Mouse (Mus musculus) lung, postnatal 0 days (tissue): ENCODE measurements around the gene Map2k7. TPM values are rescaled to one million over a fixed set of nuclear protein-coding genes. Genes with fewer than 3 reads are reported as not detected.
A peak's percentile ranks its signal among the peaks of the same experiment; 100 is the strongest.

Source experiments
- ATAC-seq: fragments of 200-750 bp; cut with Nextera tagmentation; 2 replicates; pipeline ENCODE4 v1.8.0; 2017; ENCODE audit warnings: moderate library complexity
- DNase-seq: peaks from one replicate; pipeline ENCODE4 v3.0.0-alpha.2; 2016; ENCODE audit warnings: low spot score
- H3K27ac ChIP-seq: fragments of 300-500 bp; sonication (generic); 2 replicates; pipeline ENCODE4 v1.5.1; 2014; ENCODE audit warnings: antibody characterized with exemption, mild to moderate bottlenecking, low read length, mixed read lengths
- H3K27me3 ChIP-seq: fragments of 300-500 bp; sonication (generic); replicated peaks from 2 replicates; pipeline ENCODE4 v1.6.1; 2014; ENCODE audit warnings: low read length, mixed read lengths; ENCODE audit not compliant: insufficient read depth
- H3K36me3 ChIP-seq: fragments of 300-500 bp; sonication (generic); 2 replicates; pipeline ENCODE4 v1.6.1; 2014; ENCODE audit warnings: low read length, mixed read lengths; ENCODE audit not compliant: insufficient read depth
- H3K4me1 ChIP-seq: fragments of 300-500 bp; sonication (generic); 2 replicates; pipeline ENCODE4 v1.6.1; 2014; ENCODE audit warnings: antibody characterized with exemption, low read depth, low read length, mixed read lengths; ENCODE audit not compliant: insufficient read depth
- H3K4me2 ChIP-seq: fragments of 300-500 bp; sonication (generic); replicated peaks from 2 replicates; pipeline ENCODE4 v1.6.1; 2014; ENCODE audit warnings: low read depth, mild to moderate bottlenecking, low read length, moderate library complexity, mixed read lengths
- H3K4me3 ChIP-seq: fragments of 300-500 bp; sonication (generic); 2 replicates; pipeline ENCODE4 v1.5.1; 2014; ENCODE audit warnings: low read depth, low read length
- H3K9ac ChIP-seq: fragments of 300-500 bp; sonication (generic); replicated peaks from 2 replicates; pipeline ENCODE4 v1.6.1; 2014; ENCODE audit warnings: low read depth, mild to moderate bottlenecking
- H3K9me3 ChIP-seq: fragments of 300-500 bp; sonication (generic); 2 replicates; pipeline ENCODE4 v1.6.1; 2016; ENCODE audit warnings: low read length, mixed read lengths
- CTCF ChIP-seq: IDR thresholded peaks from 2 replicates; pipeline ENCODE4 v1.5.1; 2016; ENCODE audit warnings: antibody characterized with exemption, mild to moderate bottlenecking
- EP300 ChIP-seq: IDR thresholded peaks from 2 replicates; pipeline ENCODE4 v1.6.1; 2016; ENCODE audit warnings: antibody characterized with exemption, mild to moderate bottlenecking, control low read depth
- WGBS: fragments of 180-500 bp; shearing (Covaris S2); extraction: QIAGEN DNeasy Blood & Tissue Kit; methylation state at CpG from one replicate; pipeline ENCODE4 v1.1.7; 2014; 5-methylcytosine and 5-hydroxymethylcytosine counted together
- polyA plus RNA-seq: library from polyadenylated mRNA; unstranded; fragments of >200 nt; fragmentation: Nextera tagmentation; extraction: Ambion mirVana; gene quantifications from 2 replicates; pipeline ENCODE4 v1.2.1, GENCODE M21; 2015

Gene Map2k7
- polyA plus RNA-seq, 1 experiment from 2014 or later, result 22.9 TPM

DNA sequence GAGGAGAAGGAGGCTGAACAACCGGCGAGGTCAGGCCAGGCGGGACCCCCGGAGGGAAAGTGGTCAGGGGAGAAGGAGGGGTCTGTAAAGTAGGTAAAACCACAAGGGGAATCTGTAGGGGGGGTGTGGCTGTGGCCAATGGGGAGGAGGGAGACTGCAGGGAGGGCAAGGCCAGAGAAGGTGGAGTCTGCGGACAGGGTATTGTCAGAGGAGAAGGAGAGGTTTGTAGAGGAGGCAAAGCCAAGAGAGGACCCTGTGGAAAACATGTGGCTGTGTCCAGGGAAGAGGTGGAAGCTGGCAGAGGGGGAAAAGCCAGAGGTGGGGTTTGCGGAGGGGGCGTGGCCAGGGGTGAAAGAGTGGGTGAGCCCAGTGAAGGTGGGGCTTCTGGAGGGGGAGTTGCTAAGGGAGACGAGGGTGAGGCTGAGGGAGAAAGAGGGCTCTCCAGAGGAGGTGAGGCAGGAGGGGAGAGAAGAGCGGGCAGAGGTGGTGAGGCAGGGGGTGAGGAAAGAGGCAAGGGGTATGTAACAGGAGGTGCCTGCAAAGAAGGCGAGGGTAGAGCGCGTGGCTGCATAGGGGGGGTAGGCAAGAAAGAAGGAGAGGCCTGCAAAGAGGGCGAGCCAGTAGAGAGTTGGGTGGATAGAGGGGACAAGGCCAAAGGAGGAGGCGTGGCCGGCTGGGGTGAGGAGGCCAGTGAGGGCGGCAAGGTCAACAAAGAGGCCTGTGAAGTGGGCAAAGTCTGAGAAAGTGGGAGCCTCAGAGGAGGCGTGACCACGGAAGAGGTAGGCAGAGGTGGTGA is 25.1 kb upstream of the Map2k7 start:
- DNase-seq, result peak; percentile 89
- Histone ChIP-seq H3K27ac (peak overlapping the region; percentile 54), H3K36me3 (no peaks in the 10 kb centered on the region), H3K4me2 (peak overlapping the region; percentile 83), H3K4me1 (peaks cover 12% of the 10 kb centered on the region; the same call in 1 of the 2 replicates), H3K9me3 (no peaks in the 10 kb centered on the region), H3K27me3 (0 out of 2 replicates have a peak, but pooled peaks cover 4% of the 10 kb centered on the region), H3K9ac (peak overlapping the region; percentile 23; the same call in 1 of the 2 replicates), H3K4me3 (peak overlapping the region; percentile 38)
- TF ChIP-seq CTCF (no peak), EP300 (no peak)
- peak; percentile 74 for ATAC-seq
- WGBS, result 2% methylated on average over 17 of the region's 18 CpGs

DNA sequence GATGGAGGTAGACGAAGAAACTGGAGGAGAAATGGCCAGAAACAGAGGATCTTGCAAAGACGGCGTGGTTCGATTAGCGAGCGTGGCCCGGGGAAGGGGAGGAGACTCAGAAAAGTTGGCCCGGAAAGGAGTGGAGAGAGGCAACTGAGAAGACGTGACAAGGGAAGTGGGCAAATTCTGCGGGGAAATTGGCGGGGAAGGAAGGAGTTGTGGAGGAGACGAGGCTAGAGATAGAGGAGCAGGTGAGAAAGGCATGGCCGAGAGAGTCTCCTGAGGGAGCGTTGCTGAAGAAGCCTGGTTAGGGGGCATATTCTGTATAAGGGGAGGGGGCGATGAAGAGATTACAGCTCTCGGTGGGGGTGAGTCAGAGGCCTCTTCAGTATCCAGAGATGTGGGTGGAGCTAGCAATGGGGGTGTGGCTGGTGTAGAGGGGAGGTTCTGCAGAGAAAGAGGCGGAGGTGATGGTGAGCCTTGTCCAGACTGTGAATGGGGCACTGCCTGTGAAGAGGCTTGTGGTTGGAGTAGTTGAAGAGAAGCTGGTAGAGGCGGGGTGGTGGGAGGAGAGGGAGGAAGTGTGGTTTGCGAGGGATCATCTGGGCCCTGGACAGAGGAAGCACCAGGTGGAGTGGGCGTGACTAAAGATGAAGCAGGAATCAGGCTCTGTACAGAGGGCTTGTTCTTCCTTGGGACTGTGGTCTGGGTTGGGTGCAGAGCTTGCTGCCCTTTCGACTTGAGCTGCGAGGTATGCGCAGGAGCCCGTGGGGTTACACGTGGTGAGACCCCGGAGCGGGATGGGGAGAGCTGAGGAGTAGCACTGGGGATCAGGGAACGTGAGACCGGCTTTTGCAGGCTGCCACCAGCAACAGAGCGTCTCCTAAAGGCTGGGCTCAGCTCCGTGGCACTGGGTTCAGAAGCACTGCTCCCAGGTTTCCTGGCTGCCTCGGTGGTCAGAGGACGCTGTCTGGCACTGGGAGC is 24.2 kb upstream of the Map2k7 start:
- WGBS, result 5% methylated on average over 33 of the region's 33 CpGs

DNA sequence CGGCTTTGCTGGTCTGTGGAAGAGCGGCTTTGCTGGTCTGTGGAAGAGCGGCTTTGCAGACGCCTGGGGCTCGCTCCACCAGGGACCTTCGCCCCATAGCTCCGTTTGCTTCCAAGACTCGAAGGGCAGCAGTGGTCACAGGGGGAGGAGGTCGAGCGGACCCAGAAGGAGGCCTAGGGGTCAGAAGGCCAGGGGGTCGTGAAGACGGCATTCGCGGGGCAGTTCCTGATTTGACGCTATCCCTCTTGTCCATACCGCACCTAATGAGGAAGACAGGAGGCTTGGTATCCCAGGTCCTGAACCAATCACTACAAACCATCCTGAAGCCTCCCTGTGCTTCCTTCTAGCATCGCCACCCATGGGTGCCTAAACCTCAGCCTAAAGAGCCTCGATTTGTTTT is 22.2 kb upstream of the Map2k7 start:
- H3K27ac ChIP-seq, result no peak overlapping the region
- no peak for DNase-seq
- ATAC-seq, result no peak
- no peak overlapping the region for H3K9ac ChIP-seq
- H3K36me3 ChIP-seq, result no peaks in the 10 kb centered on the region
- TF ChIP-seq CTCF (no peak), EP300 (no peak)
- peaks cover 12% of the 10 kb centered on the region; the same call in 1 of the 2 replicates for H3K4me1 ChIP-seq
- H3K4me2 ChIP-seq, result peak overlapping the region; percentile 64
- 0 out of 2 replicates have a peak, but pooled peaks cover 4% of the 10 kb centered on the region for H3K27me3 ChIP-seq
- H3K4me3 ChIP-seq, result no peak overlapping the region
- WGBS, result 6% methylated on average over 16 of the region's 18 CpGs
- no peaks in the 10 kb centered on the region for H3K9me3 ChIP-seq

More for the DNA sequence above, 24.2 kb upstream of the Map2k7 start:
- peak overlapping the region; percentile 83 for H3K4me2 ChIP-seq
- H3K9ac ChIP-seq, result no peak overlapping the region
- ATAC-seq (peak; percentile 87), DNase-seq (peak; percentile 95)
- no peak for TF ChIP-seq EP300
- 0 out of 2 replicates have a peak, but pooled peaks cover 4% of the 10 kb centered on the region for H3K27me3 ChIP-seq
- H3K36me3 ChIP-seq, result no peaks in the 10 kb centered on the region
- peak overlapping the region; percentile 38 for H3K4me3 ChIP-seq
- H3K27ac ChIP-seq, result peak overlapping the region; percentile 52
- H3K9me3 ChIP-seq, result no peaks in the 10 kb centered on the region
- peaks cover 12% of the 10 kb centered on the region; the same call in 1 of the 2 replicates for H3K4me1 ChIP-seq

DNA sequence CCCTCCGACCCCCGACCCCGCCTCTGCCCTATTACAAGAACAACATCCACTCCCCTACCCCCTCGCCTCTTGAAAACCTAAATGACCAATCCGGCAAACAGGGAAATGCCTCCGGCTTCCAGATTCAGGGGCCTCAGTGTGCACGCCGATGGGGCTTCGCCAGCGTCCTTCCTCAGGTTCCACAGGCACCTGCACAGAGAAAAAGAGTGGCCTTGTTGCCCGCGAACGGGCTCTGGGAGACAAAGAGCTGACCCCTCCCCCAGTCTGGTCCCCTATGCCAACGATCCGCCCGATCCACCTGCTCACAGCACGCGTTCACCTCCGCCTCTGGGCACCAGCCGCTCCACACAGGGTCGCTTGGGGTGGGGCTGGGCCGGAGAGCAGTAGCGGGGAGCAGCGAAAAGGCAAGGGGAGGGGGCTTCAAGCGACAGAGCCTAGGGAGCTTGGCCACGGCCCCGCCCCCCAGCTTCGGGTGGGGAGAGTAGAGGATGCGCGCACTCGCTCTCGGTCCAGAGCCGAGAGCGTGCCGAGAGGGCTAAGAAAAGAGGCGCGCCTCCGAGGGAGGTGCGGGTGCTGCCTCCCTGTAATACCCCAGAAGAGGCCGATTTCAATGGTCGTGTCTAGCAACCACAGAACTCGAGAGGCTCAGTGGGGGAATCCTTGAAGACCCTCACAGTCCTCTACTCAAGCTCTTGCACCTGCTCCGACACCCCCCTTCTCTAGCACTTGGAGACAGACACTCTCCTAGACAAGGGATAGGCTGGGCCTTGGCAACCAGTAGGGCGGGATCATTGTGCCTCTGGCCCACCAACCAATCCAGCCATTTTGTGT is 21.5 kb upstream of the Map2k7 start, which contains the start of gene Prr36:
Prr36 (minus strand) TSS at position 669 of the 831 bp plus-strand sequence.
- no peak within 1 kb of the TSS for H3K9ac ChIP-seq
- DNase-seq, result peak; percentile 62
- WGBS, result 1% methylated on average over 43 of the region's 44 CpGs
- TF ChIP-seq EP300, result no peak
- TF ChIP-seq CTCF, result no peak
- H3K27ac ChIP-seq, result no peak within 1 kb of the TSS
- peak within 1 kb of the TSS; percentile 64 for H3K4me2 ChIP-seq
- H3K36me3 ChIP-seq, result no peaks in the 10 kb centered on the region
- no peaks in the 10 kb centered on the region for H3K9me3 ChIP-seq
- peaks cover 12% of the 10 kb centered on the region; the same call in 1 of the 2 replicates for H3K4me1 ChIP-seq
- no peak for ATAC-seq
- 0 out of 2 replicates have a peak, but pooled peaks cover 4% of the 10 kb centered on the region for H3K27me3 ChIP-seq
- peak within 1 kb of the TSS; percentile 36 for H3K4me3 ChIP-seq

DNA sequence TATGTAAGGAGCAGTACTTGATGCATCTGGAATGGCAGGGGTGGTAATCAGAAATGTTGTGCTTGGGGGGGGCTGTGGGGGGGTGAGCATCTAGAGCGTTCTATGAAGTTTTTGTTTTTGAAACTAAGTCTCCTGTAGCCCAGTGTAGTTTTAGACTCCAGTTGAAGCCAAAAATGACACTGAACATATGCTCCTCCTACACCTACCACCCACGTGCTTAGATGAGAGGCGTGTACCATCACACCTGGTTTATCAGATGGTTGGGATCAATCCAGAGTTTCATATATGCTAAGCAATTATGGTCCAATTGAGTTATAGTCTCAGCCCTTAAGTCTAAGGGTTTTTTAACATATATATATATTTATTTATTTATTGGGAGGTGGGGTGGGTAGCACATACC is 18.9 kb upstream of the Map2k7 start:
- H3K9me3 ChIP-seq, result no peaks in the 10 kb centered on the region
- no peak for TF ChIP-seq CTCF
- no peak for TF ChIP-seq EP300
- 79% methylated on average over 3 of the region's 3 CpGs for WGBS
- H3K4me3 ChIP-seq, result no peak overlapping the region
- ATAC-seq (no peak), DNase-seq (no peak)
- H3K36me3 ChIP-seq, result no peaks in the 10 kb centered on the region
- no peak overlapping the region for H3K27ac ChIP-seq
- H3K4me2 ChIP-seq, result no peak overlapping the region
- no peak overlapping the region for H3K9ac ChIP-seq
- 0 out of 2 replicates have a peak, but pooled peaks cover 4% of the 10 kb centered on the region for H3K27me3 ChIP-seq
- peaks cover 7% of the 10 kb centered on the region; the same call in 1 of the 2 replicates for H3K4me1 ChIP-seq
